Mouse (Mus musculus): Measurements from ENCODE around the gene Tfip11.

Tfip11 gene

DNA sequence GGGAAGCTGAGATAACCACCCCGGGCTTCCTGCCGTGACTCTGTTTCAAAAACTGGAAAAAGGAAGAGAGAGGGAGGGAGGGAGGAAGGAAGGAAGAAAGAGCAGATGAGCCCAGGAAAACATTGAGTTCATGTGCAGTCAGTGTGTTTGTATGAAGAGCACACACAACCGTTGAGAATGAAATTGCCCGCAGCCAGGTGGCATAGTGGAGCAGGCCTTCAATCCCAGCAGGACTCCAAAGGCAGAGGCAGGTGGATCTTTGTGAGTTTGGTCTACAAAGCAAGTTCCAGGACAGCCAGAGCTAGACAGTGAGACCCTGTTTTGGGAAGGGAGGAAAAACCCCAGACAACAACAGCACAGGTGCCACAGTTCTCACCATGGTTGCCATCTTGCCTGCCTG lies 41.2 kb downstream of the Tfip11 start:
- no peak for DNase-seq

DNA sequence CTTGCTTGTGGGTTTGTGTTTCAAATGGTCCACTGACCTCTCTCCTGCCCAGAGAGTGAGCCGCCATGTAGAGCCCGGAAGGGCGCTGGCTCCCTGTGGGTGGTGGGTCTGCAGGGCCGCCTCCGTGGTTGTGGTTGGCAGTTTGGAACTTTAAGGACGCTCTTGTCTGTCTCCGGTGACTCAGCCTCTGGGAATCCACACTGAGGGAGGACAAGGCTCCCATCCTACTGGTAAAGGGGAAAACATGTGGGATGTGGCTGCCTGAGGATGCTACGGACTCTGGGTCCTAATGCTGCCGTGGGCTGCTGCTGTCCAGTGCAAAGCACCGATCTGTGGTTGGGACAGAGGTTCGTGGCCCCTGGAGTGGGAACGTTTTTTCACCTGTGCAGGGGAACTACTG lies 41.8 kb downstream of the Tfip11 start:
- DNase-seq: no peak

DNA sequence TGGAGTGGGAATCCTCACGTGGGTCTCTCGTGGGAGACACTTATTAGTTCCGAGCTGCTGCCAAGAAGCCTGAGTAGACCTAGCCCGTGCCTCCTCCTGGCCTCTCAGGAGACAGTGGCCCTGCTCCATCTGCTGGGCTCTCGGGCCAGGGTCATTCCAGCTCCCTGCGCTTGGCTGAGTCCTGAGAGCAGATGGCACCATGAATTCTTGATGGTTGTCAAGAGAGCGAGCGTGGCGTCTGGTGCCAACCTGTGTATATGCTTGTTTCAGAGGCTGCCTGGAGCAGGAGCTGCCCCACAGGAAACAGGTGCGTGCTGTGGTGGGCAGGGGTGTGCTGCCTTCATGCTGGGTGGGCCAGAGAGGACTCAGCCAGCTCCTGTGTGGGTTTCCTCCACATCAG lies 42.5 kb downstream of the Tfip11 start:
- no peak for DNase-seq

DNA sequence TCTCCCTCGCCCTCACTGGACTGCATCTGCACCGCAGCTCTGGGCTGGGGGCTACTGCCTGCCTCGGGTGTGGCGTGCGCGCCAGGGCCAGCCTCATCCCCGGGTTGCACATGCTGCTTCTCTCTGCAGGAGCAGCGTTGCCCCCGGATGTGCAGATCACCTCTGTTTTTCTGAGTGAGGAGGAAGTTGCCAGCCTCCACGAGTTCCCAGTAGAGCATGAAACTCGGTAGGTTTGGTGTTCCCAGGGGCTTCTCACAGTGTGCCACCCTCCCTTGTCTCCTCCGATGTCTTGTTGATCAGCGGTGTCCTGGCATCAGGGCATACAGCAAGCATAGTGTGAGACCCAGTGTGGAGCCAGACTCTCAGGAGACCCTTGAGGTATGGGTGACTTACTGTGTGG lies 43.2 kb downstream of the Tfip11 start:
- no peak for DNase-seq

DNA sequence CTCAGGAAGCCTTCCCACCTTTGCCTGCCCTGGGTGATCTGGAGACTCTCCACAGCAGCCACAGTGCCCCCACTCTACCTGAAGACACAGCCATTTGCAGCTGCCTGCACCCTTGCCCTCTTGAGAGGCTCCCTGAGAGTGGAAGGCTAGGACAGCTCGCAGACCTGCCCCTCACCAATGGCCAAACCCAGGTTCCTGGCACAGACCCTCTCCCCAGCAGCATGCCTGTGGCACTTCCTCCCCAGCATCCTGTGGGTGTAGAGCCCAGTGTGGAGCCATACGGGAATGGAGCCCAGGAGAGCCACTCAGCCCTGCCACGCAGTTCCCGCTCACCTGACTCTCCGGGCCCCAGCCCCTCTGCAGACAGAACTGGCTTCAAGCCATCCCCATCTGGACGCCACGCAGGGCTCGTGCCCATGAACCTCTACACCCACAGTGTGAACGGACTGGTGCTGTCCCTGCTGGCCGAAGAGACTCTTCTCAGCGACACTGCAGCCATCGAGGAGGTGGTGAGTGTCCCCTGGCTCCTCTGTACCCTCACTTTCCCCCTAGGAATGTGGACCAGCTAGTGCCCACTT lies 44.2 kb downstream of the Tfip11 start:
- DNase-seq: no peak

DNA sequence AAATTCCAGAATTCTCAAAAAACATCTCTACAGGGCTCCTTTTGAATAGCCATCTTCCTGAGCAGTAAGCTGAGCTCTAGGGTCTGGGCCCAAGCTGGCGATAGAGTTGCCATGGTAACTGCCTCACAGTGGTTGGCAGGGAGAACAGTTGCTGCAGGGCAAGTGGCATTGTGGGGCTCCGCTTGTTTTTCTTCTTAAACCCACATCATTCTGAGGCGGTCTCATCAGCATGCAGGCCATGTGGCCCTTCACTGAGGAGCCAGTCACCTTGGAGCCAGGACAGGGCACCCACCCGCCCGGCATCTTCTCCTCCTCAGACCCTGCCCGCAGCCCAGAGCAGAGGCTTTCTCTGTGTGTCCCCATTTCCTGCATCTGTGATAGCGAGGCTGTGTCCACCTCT lies 45.8 kb downstream of the Tfip11 start:
- DNase-seq: peak; percentile 77

DNA sequence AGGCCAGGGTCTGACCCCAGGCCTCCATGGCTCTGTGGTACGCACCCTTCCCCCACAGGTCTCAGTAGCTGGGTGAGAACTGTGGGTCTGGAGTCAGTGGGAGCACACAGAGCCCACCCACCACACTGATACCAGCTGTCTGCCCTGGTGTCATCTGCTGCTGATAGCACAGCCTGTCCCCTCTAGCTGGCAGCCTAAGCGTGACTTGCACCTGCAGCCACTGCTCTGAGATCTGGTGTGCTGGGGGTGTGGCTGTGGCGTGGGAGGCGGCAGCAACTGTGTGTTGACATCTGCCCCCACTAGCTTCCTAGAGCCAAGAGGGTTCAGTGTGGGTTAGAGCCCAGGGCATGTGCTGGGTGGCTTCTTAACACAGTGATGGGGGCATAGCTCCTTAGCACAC lies 50.0 kb downstream of the Tfip11 start:
- DNase-seq: no peak

DNA sequence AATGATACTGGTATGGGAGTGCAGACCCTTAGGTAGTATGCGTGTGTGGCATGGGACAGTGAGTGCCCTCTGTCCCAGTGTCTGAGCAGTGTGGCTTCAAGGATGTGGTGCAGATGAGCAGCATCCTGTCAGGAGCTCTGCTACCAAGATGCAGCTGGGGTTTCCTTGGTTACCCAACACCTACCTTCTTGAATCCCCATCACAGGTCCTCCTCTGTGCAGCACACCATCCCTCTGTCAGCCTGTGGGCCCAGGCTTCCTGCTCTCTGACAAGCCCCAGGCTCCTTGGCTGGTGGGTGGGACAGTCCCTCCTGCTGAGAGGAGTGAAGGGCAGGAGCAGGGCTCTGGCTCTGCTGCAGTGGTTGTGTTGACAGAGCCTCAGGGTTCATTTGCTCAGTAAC lies 51.2 kb downstream of the Tfip11 start:
- DNase-seq: no peak

DNA sequence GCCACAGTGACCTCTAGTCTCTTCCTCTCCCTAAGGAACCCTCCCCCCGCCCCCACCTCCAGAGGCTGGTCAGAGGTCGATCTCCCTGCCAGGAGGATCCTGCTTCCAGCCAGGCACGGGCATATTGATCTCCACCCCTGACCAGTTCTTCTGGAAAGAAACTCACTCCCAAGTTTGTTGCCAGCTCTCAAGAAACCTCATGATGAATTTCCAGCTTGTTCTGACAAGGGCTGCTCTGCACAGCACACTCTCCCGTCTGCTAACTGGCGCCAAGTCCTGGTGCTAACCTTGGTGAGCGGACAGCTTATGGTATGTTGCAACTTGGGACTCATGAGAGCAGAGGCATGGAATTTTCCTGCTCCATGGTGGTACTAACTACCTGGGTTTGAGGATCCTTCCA lies 52.6 kb downstream of the Tfip11 start:
- DNase-seq: no peak

DNA sequence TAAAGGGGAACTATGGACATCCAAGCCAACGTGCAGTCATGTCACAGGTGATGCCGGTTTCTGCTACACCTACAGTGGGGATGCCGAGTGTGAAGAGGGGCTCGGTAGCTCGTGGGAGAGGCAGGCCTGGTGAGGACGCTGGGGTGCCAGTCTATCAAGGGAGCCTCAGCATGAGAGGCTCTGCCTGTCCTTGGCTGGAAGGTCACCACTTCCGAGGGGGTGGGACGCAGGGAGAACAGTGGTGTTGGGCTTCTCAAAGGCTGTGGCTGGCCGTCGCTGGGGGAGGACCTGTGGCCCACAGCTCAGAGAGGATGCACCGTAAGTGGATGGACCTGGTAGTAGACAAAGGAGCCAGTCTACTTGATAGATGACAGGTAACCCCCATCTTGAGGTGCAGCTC lies 55.0 kb downstream of the Tfip11 start:
- DNase-seq: no peak

DNA sequence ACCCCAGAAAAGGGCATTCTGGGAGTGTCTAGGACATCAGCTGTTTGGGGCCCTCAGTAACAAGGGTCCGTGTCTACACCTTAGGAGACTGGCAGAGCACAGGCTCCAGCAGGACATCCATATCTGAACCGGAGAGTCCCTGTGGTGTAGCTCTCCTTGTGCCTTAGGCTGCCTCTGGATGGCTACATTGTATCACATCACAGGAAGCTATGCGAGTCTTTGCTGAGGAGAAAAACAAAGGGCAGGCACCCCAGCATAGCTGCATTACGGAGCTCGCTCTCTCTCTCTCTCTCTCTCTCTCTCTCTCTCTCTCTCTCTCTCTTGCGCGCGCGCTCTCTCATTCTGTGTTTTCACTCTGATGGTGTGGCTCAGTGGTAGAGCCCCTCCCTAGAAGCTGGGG lies 55.9 kb downstream of the Tfip11 start:
- DNase-seq: no peak

DNA sequence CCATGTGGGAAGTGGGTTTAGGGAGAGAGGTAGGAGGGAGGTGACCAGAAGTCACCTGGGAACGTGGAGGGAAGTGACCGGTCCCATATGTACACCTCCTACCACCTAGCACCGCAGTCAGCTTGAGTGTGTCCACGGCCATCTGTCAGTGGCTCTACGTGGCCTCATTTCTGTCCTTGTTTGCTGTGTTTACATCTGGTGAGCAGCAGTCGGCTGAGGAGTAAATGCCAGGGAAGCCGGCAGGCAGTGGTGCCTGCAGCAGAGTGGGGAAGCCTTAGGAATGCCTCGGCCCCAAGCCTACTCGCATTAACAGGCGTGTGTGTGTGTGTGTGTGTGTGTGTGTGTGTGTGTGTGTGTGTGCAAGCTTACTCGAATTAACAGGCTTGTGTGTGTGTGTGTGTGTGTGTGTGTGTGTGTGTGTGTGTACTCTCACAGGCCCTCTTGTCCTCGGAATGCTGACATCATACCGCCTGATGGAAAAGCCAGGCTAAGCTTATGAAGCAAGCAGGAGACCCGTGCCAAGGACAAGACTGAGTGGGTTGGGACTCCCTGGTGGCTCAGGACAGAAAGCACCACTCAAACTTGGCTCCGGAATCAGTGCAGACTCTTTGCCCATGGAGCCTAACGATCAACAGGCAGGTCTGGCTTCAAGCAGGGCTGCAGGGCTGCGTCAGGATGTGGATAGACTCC lies 56.6 kb downstream of the Tfip11 start:
- no peak for DNase-seq

DNA sequence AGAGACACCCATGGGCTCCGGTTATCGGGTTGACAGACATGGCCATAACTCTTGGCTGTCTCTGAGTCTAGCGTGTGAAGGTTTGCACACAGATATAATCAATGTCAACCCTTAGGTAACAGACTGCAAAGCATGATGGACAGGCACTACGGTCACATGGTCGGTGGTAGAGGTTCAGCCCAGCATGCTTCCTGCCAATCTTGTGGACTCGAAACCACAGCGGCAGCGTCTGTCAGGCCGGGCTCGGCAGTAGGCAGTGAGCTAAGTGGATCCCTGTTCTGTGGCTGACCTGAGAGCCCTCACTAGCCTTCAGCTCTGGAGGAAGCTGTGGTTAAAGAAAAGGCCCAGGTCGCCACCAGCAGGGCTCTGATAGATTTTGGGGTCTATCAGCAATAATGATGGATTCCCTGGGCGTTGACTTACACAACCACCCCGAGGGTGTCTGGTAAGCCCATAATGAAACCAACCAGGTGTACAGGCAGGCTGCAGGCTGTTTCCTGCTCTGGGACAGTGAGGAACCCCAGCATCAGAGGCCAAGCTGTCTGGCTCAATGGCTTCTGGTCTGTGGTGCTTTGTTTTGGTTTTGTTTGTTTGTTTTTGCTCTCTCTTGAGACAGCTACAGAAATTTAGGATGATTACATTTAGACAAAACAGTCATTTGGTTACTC lies 58.8 kb downstream of the Tfip11 start:
- no peak for DNase-seq

DNA sequence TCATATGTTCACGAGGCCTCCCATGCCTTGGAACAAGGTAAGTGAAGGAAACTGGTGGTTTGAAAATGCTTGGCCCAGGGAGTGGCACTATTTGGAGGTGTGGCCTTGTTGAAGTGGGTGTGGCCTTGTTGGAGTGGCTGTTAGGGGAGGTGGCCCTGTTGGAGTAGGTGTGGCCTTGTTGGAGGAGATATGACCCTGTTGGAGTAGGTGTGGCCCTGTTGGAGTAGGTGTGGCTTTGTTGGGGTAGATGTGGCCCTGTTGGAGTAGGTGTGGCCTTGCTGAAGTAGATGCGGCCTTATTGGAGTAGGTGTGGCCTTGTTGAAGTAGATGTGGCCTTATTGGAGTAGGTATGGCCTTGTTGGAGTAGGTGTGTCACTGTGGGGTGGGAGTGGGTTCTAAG lies 59.8 kb downstream of the Tfip11 start:
- DNase-seq: no peak
